Mouse (Mus musculus) hematopoietic stem cell, adult 5-6 weeks (primary cell): Measurements from ENCODE around the gene Tmem132d. TPM values are rescaled to one million over a fixed set of nuclear protein-coding genes. Genes with fewer than 3 reads are reported as not detected.
"Not testable (repeated sequence)": the region's sequence is repeated elsewhere in the genome, so short reads cannot be mapped to it uniquely, and the experiment has no call there.

Experiments used
- ATAC-seq, 2 experiments: fragments of 125-278 bp in 1 of 2; replicated peaks in 1 of 2; 2 replicates each; pipeline ENCODE4 v1.8.0; 2016 to 2017; ENCODE audit warnings: inconsistent platforms in 2 of 2, mild to moderate bottlenecking in 2 of 2, moderate number of reproducible peaks in 2 of 2, low read depth in 1 of 2, moderate TSS enrichment in 1 of 2; ENCODE audit not compliant: low FRiP score in 2 of 2, poor library complexity in 2 of 2, severe bottlenecking in 2 of 2, insufficient read depth in 1 of 2, low TSS enrichment in 1 of 2
- total RNA-seq: library from RNA; stranded (forward); fragments of 172-1452, 232-1000 nt; gene quantifications from 2 replicates; pipeline ENCODE4 v1.2.3, GENCODE M21; 2017

The Tmem132d gene
- total RNA-seq, 1 experiment from 2014 or later, result not detected

GRCm38 (mm10) chr5:127806850-127807249 lies 626.0 kb downstream of the Tmem132d start:
- ATAC-seq, result no peak

- no peak for ATAC-seq
Measured at GRCm38 (mm10) chr5:127800907-127801306, 632.0 kb downstream of the Tmem132d start.

GRCm38 (mm10) chr5:127781221-127781620 lies 651.7 kb downstream of the Tmem132d start:
- no peak for ATAC-seq

- no peak for ATAC-seq
Measured at GRCm38 (mm10) chr5:127775749-127776148, 657.1 kb downstream of the Tmem132d start.

- no peak for ATAC-seq
Measured at GRCm38 (mm10) chr5:127758576-127758975, 674.3 kb downstream of the Tmem132d start.

- ATAC-seq, result no peak
Measured at GRCm38 (mm10) chr5:127756671-127757423, 676.0 kb downstream of the Tmem132d start.

GRCm38 (mm10) chr5:127756011-127756410 lies 676.9 kb downstream of the Tmem132d start:
- ATAC-seq, result no peak

GRCm38 (mm10) chr5:127755594-127755993 lies 677.3 kb downstream of the Tmem132d start:
- ATAC-seq, result no peak

- no peak for ATAC-seq
Measured at GRCm38 (mm10) chr5:127751262-127751975, 681.5 kb downstream of the Tmem132d start.

GRCm38 (mm10) chr5:127749540-127749939 lies 683.3 kb downstream of the Tmem132d start:
- ATAC-seq, result not testable (repeated sequence)

- no peak for ATAC-seq
Measured at GRCm38 (mm10) chr5:127741331-127741730, 691.5 kb downstream of the Tmem132d start.

Other genes starting within 250 kb of the Tmem132d start
- not detected in 2 replicates for gene Fzd10, start 167.8 kb upstream of the Tmem132d start, total RNA-seq